Mouse (Mus musculus) olfactory bulb, adult 2 months (tissue): ENCODE measurements around the gene Prkag2.

Experiments
- CTCF ChIP-seq: fragments of 200-500 bp; IDR thresholded peaks from 2 replicates; pipeline ENCODE4 v1.5.1; 2012; ENCODE audit warnings: low read depth, mild to moderate bottlenecking, low read length, moderate library complexity; ENCODE audit not compliant: insufficient read depth
- POLR2A ChIP-seq: fragments of 200-500 bp; IDR thresholded peaks from 2 replicates; pipeline ENCODE4 v1.6.1; 2012; ENCODE audit warnings: mild to moderate bottlenecking, low read depth, low read length, moderate library complexity; ENCODE audit not compliant: insufficient read depth

GRCm38 (mm10) chr5:25009770-25010169 lies 90.7 kb downstream of the Prkag2 start:
- TF ChIP-seq CTCF (no peak), POLR2A (no peak)
